In genomic region chr9:107645577-107645976, GRCm38 (mm10) we compare ENCODE assay signal across 8 mouse cellular contexts. TPM values are rescaled to one million over a fixed set of nuclear protein-coding genes. Genes with fewer than 3 reads are reported as not detected.
DNase-seq lines count a peak whose midpoint lies in the region; ATAC-seq lines count a peak whose summit lies in the region.

No protein-coding gene starts in this region.

- no peaks in the 10 kb centered on the region for H3K36me3 ChIP-seq in forebrain, embryonic 11.5 days (ENCODE audit: control insufficient read depth, insufficient read depth, low read length)
- H3K36me3 ChIP-seq in hindbrain, embryonic 11.5 days (ENCODE audit: control insufficient read depth, insufficient read depth, low read length): no peaks in the 10 kb centered on the region

- peak; percentile 96 for DNase-seq in heart, adult 11 months
- DNase-seq in heart, postnatal 25 days (ENCODE audit: low spot score): no peak
- peak; percentile 83 for DNase-seq in c-Kit-positive CD71-positive TER-119-positive erythroid progenitor cells, embryonic 14.5 days (ENCODE audit: low spot score)
- DNase-seq in forebrain, embryonic 11.5 days (ENCODE audit: low spot score): peak; percentile 93
- peak; percentile 94 for DNase-seq in hindbrain, embryonic 11.5 days (ENCODE audit: low spot score)
- peak; percentile 72 to 84 for DNase-seq in left cerebral cortex, postnatal 10 days (ENCODE audit: extremely low spot score in 1 of 2, low spot score in 2 of 2)
- DNase-seq in right cerebral cortex, postnatal 25 days: peak; percentile 73

- no peak overlapping the region for H3K27ac ChIP-seq in forebrain, embryonic 11.5 days (ENCODE audit: low read depth, low read length)
- H3K27ac ChIP-seq in hindbrain, embryonic 11.5 days (ENCODE audit: low read depth, low read length): no peak overlapping the region

- H3K9ac ChIP-seq in forebrain, embryonic 11.5 days (ENCODE audit: low read length): no peak overlapping the region; the same call in 1 of the 2 replicates
- H3K9ac ChIP-seq in hindbrain, embryonic 11.5 days (ENCODE audit: low read depth, low read length): no peak overlapping the region

- H3K4me1 ChIP-seq in forebrain, embryonic 11.5 days (replicated peaks; ENCODE audit: control insufficient read depth, insufficient read depth, low read length): peaks cover 16% of the 10 kb centered on the region
- peaks cover 3% of the 10 kb centered on the region; the same call in 1 of the 2 replicates for H3K4me1 ChIP-seq in hindbrain, embryonic 11.5 days (replicated peaks; ENCODE audit: control insufficient read depth, insufficient read depth, low read length)

- no peaks in the 10 kb centered on the region for H3K27me3 ChIP-seq in forebrain, embryonic 11.5 days (ENCODE audit: control insufficient read depth, insufficient read depth, low read length)
- H3K27me3 ChIP-seq in hindbrain, embryonic 11.5 days (ENCODE audit: control insufficient read depth, insufficient read depth, low read length): no peaks in the 10 kb centered on the region

- no peak overlapping the region for H3K4me3 ChIP-seq in forebrain, embryonic 11.5 days (ENCODE audit: low read depth, low read length)
- H3K4me3 ChIP-seq in hindbrain, embryonic 11.5 days (ENCODE audit: low read depth, low read length): no peak overlapping the region

- H3K9me3 ChIP-seq in forebrain, embryonic 11.5 days (ENCODE audit: control insufficient read depth, low read length): no peaks in the 10 kb centered on the region
- no peaks in the 10 kb centered on the region for H3K9me3 ChIP-seq in hindbrain, embryonic 11.5 days (ENCODE audit: control insufficient read depth, low read length)

- intact Hi-C loops in heart, postnatal 25 days (cut with DNase I): loop anchor here (1.0 kb wide), 1 partner anchor 31 kb away; no protein-coding TSS in a partner anchor
- intact Hi-C loops in left cerebral cortex, postnatal 10 days (cut with DNase I): loop anchor here (1.0 to 2.0 kb wide), 2 partner anchors 31 to 93 kb away; no protein-coding TSS in a partner anchor

- ATAC-seq in forebrain, embryonic 11.5 days (replicated peaks; ENCODE audit: low FRiP score): peak; percentile 42
- ATAC-seq in hindbrain, embryonic 11.5 days (ENCODE audit: low FRiP score): peak; percentile 60; the same call in 1 of the 2 replicates
- ATAC-seq in megakaryocyte-erythroid progenitor cell, adult 5-6 weeks (replicated peaks; ENCODE audit: low FRiP score, low TSS enrichment, poor library complexity, severe bottlenecking): peak; percentile 55

- H3K4me2 ChIP-seq in forebrain, embryonic 11.5 days (ENCODE audit: low read depth, low read length, severe bottlenecking): no peak overlapping the region
- no peak overlapping the region for H3K4me2 ChIP-seq in hindbrain, embryonic 11.5 days (replicated peaks; ENCODE audit: low read depth, low read length)

- 10% methylated on average over 5 of the region's 5 CpGs for WGBS in forebrain, embryonic 11.5 days
- 10% methylated on average over 5 of the region's 5 CpGs for WGBS in hindbrain, embryonic 11.5 days

RNA-seq across cellular contexts. Expression of gene Gnai2, which starts 10.4 kb away (rescaled TPM):
- total RNA-seq in heart, postnatal 25 days (2021): 100 to 1,000 TPM; 241 to 257 TPM
- polyA plus RNA-seq in forebrain, embryonic 11.5 days (2014; fragmentation: Nextera tagmentation; extraction: Ambion mirVana): 527 and 580 TPM in 2 replicates
- polyA plus RNA-seq in hindbrain, embryonic 11.5 days (2014; fragmentation: Nextera tagmentation; extraction: Ambion mirVana): 529 and 534 TPM in 2 replicates
- 100 to 1,000 TPM; 229 to 244 TPM for total RNA-seq in left cerebral cortex, postnatal 10 days (2021)
- total RNA-seq in megakaryocyte-erythroid progenitor cell, adult 5-6 weeks (2014; fragmentation: Nextera tagmentation): 204 and 225 TPM in 2 replicates
- 215 and 228 TPM in 2 replicates for total RNA-seq in megakaryocyte-erythroid progenitor cell, adult 5-6 weeks (2017)

RNA-seq across cellular contexts. Expression of gene Slc38a3, which starts 23.8 kb away (rescaled TPM):
- total RNA-seq in heart, postnatal 25 days (2021): 10 to 100 TPM; 62.0 to 69.7 TPM
- 6.7 TPM in 2 replicates for polyA plus RNA-seq in forebrain, embryonic 11.5 days (2014; fragmentation: Nextera tagmentation; extraction: Ambion mirVana)
- 8.0 and 9.8 TPM in 2 replicates for polyA plus RNA-seq in hindbrain, embryonic 11.5 days (2014; fragmentation: Nextera tagmentation; extraction: Ambion mirVana)
- total RNA-seq in left cerebral cortex, postnatal 10 days (2021): 10 to 100 TPM; 84.1 to 90.3 TPM
- not detected in 2 replicates for total RNA-seq in megakaryocyte-erythroid progenitor cell, adult 5-6 weeks (2014; fragmentation: Nextera tagmentation)
- not detected in 2 replicates for total RNA-seq in megakaryocyte-erythroid progenitor cell, adult 5-6 weeks (2017)

RNA-seq across cellular contexts. Expression of gene Gnat1, which starts 33.9 kb away (rescaled TPM):
- total RNA-seq in heart, postnatal 25 days (2021): not detected
- 1.6 and 2.6 TPM in 2 replicates for polyA plus RNA-seq in forebrain, embryonic 11.5 days (2014; fragmentation: Nextera tagmentation; extraction: Ambion mirVana)
- 0.84 and 1.2 TPM in 2 replicates for polyA plus RNA-seq in hindbrain, embryonic 11.5 days (2014; fragmentation: Nextera tagmentation; extraction: Ambion mirVana)
- total RNA-seq in left cerebral cortex, postnatal 10 days (2021): under 1 TPM; 0.32 to 0.93 TPM
- total RNA-seq in megakaryocyte-erythroid progenitor cell, adult 5-6 weeks (2014; fragmentation: Nextera tagmentation): not detected in 2 replicates
- total RNA-seq in megakaryocyte-erythroid progenitor cell, adult 5-6 weeks (2017): 5.3 TPM in 1 of 2 replicates, not detected in the other

RNA-seq across cellular contexts. Expression of gene Sema3b, which starts 36.5 kb away (rescaled TPM):
- total RNA-seq in heart, postnatal 25 days (2021): 10 to 100 TPM; 15.0 to 17.8 TPM
- 1.7 TPM in 2 replicates for polyA plus RNA-seq in forebrain, embryonic 11.5 days (2014; fragmentation: Nextera tagmentation; extraction: Ambion mirVana)
- polyA plus RNA-seq in hindbrain, embryonic 11.5 days (2014; fragmentation: Nextera tagmentation; extraction: Ambion mirVana): 1.4 and 1.6 TPM in 2 replicates
- total RNA-seq in left cerebral cortex, postnatal 10 days (2021): 1 to 10 TPM; 2.7 to 2.9 TPM
- 0.50 TPM in 1 of 2 replicates, not detected in the other for total RNA-seq in megakaryocyte-erythroid progenitor cell, adult 5-6 weeks (2014; fragmentation: Nextera tagmentation)
- not detected in 2 replicates for total RNA-seq in megakaryocyte-erythroid progenitor cell, adult 5-6 weeks (2017)

RNA-seq across cellular contexts. Expression of gene Ifrd2, which starts 58.1 kb away (rescaled TPM):
- 10 to 100 TPM; 44.6 to 45.8 TPM for total RNA-seq in heart, postnatal 25 days (2021)
- polyA plus RNA-seq in forebrain, embryonic 11.5 days (2014; fragmentation: Nextera tagmentation; extraction: Ambion mirVana): 35.0 and 37.2 TPM in 2 replicates
- 26.9 and 27.7 TPM in 2 replicates for polyA plus RNA-seq in hindbrain, embryonic 11.5 days (2014; fragmentation: Nextera tagmentation; extraction: Ambion mirVana)
- total RNA-seq in left cerebral cortex, postnatal 10 days (2021): 10 to 100 TPM; 10.1 to 12.5 TPM
- 226 and 251 TPM in 2 replicates for total RNA-seq in megakaryocyte-erythroid progenitor cell, adult 5-6 weeks (2014; fragmentation: Nextera tagmentation)
- total RNA-seq in megakaryocyte-erythroid progenitor cell, adult 5-6 weeks (2017): 103 and 192 TPM in 2 replicates

Comparison
In these comparisons a context has a peak if more than half of its experiments do, and no peak if none do; other contexts are left out.
1. RNA of gene Slc38a3, which starts 23.8 kb away (total RNA-seq): 84.1 to 90.3 TPM in left cerebral cortex, postnatal 10 days and 62.0 to 69.7 TPM in heart, postnatal 25 days; not detected in megakaryocyte-erythroid progenitor cell, adult 5-6 weeks; every median in the first group is over 10 times any median in the second.
2. Peak in every context shown above with its lines, with median percentiles within 50 percentile points of each other: ATAC-seq.